Mouse (Mus musculus) fat pad, adult 2 months (tissue): Measurements from ENCODE around the gene Vmn1r38.
"Not testable (repeated sequence)": the region's sequence is repeated elsewhere in the genome, so short reads cannot be mapped to it uniquely, and the experiment has no call there.

Experiments used
- DNase-seq: peaks from one replicate; pipeline ENCODE4 v3.0.0-alpha.2; 2011; ENCODE audit warnings: low read depth, low spot score; ENCODE audit errors: extremely low read depth

Vmn1r38 gene

GRCm38 (mm10) chr6:66782527-66782926 is at the start of gene Vmn1r38:
Gene Vmn1r38 (minus strand): TSS chr6:66782627.
- DNase-seq = not testable (repeated sequence)

GRCm38 (mm10) chr6:66810509-66810908 is 28.1 kb upstream of the Vmn1r38 start, which contains the start of gene Vmn1r39:
Gene Vmn1r39 (minus strand): TSS chr6:66810609.
- no peak for DNase-seq

DNA sequence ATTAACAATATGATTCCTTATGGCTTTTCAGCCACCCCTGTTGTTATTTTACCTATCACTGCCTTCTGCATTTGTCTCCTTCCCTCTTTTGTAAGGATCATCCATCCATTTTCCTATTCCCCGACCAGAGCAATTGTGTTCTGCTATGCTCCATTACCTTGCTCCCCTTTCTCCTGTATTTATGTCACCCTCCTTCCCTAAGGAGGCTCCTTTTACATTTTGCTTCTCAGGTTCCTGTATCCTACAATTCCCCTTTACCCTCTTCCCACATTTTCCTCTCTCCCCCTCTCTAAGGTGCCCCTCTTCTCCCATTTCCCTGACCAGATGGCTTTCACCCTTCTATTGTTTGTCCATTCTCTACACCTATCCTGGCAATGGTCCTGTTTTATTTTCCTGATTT is 23.9 kb upstream of the Vmn1r38 start:
- DNase-seq = no peak

GRCm38 (mm10) chr6:66805713-66806112 is 23.3 kb upstream of the Vmn1r38 start:
- no peak for DNase-seq

- not testable (repeated sequence) for DNase-seq
These were observed 53.3 kb downstream of the Vmn1r38 start, which contains the start of gene Vmn1r37 for GRCm38 (mm10) chr6:66729082-66729481. Gene Vmn1r37 (plus strand): TSS chr6:66729382.
